Mouse (Mus musculus) lung, postnatal 14 days (tissue): ENCODE measurements around the gene Il4.
"Not testable (repeated sequence)": the region's sequence is repeated elsewhere in the genome, so short reads cannot be mapped to it uniquely, and the experiment has no call there.

ENCODE experiments used
- DNase-seq: peaks from one replicate; pipeline ENCODE4 v3.0.0; 2021

Il4 gene

DNA sequence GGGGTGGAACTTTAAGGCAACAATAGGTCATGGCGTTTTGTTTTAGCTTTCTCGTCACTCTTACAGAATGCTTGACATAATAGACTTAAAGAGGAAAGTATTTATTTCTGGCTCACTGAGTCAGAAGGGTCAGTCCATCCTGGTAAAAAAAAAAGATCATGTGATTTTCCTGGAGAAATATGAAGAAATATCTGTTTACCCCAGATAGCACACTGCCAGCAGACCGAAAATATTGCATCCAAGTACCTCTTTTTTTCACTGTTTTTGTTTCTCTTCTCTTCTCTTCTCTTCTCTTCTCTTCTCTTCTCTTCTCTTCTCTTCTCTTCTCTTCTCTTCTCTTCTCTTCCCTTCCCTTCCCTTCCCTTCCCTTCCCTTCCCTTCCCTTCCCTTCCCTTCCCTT lies 58.5 kb downstream of the Il4 start:
- not testable (repeated sequence) for DNase-seq

DNA sequence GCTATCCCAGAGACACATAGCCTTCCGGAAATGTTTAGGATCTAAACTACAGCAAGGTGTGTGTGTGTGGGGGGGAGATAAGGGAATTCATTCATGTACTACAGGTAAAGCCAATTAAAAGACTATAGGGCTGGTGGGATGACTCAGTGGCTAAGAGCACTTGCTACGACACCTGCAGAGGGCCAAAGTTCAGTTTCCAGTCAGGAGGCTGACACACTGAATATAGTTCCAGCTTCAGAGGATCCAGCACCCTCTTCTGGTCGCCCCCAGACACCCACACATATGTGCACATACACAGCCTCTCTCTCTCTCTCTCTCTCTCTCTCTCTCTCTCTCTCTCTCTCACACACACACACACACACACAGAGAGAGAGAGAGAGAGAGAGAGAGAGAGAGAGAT lies 60.5 kb downstream of the Il4 start:
- not testable (repeated sequence) for DNase-seq

GRCm38 (mm10) chr11:53556529-53556928 lies 61.9 kb downstream of the Il4 start:
- DNase-seq, result not testable (repeated sequence)
